Mouse (Mus musculus): Measurements from ENCODE around the gene Ptgir. TPM values are rescaled to one million over a fixed set of nuclear protein-coding genes. Genes with fewer than 3 reads are reported as not detected.

Ptgir gene
- polyA plus RNA-seq, 1 experiment from 2014 or later, result 0.83 TPM

DNA sequence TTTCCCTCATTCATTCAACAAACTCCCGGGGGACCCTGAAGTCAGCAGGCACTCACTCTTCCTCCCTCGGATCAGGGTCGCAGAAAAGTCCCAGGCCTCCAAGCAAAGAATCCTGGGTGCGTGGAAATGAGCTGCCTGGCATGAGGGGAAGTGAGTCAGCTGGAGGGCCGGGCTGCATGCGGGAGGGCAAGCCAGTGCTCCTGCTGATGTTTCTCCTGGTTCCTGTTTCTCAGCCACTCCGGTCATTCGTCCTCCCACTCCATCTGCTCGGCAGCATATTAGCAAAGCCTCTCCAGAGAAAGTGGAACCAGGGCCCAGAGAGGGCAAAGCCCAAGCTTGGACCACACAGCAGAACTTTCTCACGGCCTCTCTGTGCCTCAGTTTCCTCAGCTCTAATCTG lies 3.6 kb downstream of the Ptgir start:
- Histone ChIP-seq H3K9me3 (no peaks in the 10 kb centered on the region), H3K4me2 (no peak overlapping the region), H3K27me3 (no peaks in the 10 kb centered on the region), H3K36me3 (peaks cover 11% of the 10 kb centered on the region), H3K4me3 (no peak overlapping the region), H3K27ac (no peak overlapping the region), H3K4me1 (replicated peaks) (peaks cover 49% of the 10 kb centered on the region), H3K9ac (peak overlapping the region; percentile 49; the same call in 1 of the 2 replicates)
- no peak for ATAC-seq (ENCODE audit: low FRiP score)
- 52% methylated on average over 10 of the region's 10 CpGs for WGBS

DNA sequence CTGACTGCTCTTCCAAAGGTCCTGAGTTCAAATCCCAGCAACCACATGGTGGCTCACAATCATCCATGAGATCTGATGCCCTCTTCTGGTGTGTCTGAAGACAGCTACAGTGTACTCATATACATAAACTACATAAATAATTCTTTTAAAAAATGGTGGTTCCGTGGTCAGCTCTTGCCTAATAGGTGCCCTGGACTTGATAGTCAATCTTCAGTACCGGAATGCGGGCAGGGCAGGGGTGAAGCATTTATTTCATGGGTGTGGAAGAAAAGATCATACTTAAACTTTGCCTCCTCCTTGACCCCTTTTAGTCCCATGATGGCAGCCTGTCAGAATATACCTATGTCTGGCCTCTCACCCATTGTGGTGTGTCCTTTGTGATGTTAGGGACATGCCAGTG lies 5.6 kb downstream of the Ptgir start:
- peaks cover 31% of the 10 kb centered on the region for H3K36me3 ChIP-seq
- no peaks in the 10 kb centered on the region for H3K9me3 ChIP-seq
- peak overlapping the region; percentile 14; the same call in 1 of the 2 replicates for H3K27ac ChIP-seq
- H3K4me1 ChIP-seq (replicated peaks), result peaks cover 44% of the 10 kb centered on the region
- no peak for ATAC-seq (ENCODE audit: low FRiP score)
- H3K9ac ChIP-seq, result no peak overlapping the region
- no peak overlapping the region for H3K4me2 ChIP-seq
- no peaks in the 10 kb centered on the region for H3K27me3 ChIP-seq
- WGBS, result 95% methylated on average over 3 of the region's 3 CpGs
- no peak overlapping the region for H3K4me3 ChIP-seq

DNA sequence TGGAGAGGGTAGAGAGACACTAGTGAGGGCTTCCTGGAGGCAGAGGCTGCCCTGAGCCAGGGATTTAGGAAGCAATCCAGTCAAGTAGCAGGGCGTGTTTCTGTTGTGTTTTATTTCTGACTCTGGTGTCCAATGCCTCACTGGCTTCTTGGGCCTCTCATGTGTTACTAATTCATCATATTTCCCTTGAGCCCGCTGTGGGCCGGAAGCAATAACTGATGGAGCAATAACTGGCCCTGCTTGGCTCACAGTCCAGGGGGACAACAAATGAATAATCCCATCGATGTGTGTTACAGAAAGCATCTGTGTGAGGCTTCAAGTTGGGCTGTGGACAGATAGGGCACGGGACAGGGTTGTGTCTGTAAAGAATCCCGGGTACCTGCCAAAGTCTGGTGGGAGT lies 6.1 kb downstream of the Ptgir start:
- Histone ChIP-seq H3K27ac (peak overlapping the region; percentile 14; the same call in 1 of the 2 replicates), H3K4me2 (no peak overlapping the region), H3K4me1 (replicated peaks) (peaks cover 49% of the 10 kb centered on the region), H3K36me3 (peaks cover 36% of the 10 kb centered on the region), H3K9ac (no peak overlapping the region), H3K27me3 (no peaks in the 10 kb centered on the region), H3K9me3 (no peaks in the 10 kb centered on the region), H3K4me3 (no peak overlapping the region)
- ATAC-seq (ENCODE audit: low FRiP score), result no peak
- 47% methylated on average over 6 of the region's 6 CpGs for WGBS

DNA sequence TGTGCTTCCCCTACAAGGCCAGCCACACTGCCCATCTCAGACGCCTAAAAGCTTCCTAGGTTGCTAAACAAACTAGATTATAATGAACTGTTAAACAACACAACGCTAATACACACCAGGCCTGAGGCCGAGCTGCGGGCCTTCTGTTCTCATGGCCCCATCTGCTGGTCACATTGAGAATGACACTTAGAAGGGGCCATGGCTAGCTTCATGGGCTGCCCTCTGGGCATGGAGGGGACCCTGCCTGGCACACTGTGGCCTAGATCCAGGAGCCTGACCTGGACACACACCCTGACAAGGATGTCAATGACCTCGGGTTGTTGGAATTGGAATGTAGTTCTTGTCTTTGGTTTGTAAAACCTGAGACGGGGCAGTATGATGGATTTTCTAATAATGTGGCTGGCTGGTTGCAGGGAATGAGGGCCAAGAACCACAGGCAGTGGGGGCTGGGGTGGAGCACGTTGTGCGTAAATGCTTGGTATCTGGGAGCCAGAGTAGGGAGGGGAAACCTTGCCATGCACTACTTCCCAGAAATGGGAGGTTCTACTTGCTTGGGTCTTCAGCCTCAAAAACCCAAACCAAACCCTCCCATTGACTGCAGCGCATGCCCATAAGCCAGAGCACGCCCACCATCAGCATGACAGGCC lies 7.6 kb downstream of the Ptgir start:
- H3K4me2 ChIP-seq, result no peak overlapping the region
- H3K27me3 ChIP-seq, result no peaks in the 10 kb centered on the region
- no peaks in the 10 kb centered on the region for H3K9me3 ChIP-seq
- 42% methylated on average over 10 of the region's 10 CpGs for WGBS
- H3K9ac ChIP-seq, result no peak overlapping the region
- H3K4me3 ChIP-seq, result no peak overlapping the region
- H3K4me1 ChIP-seq (replicated peaks), result peaks cover 53% of the 10 kb centered on the region
- ATAC-seq (ENCODE audit: low FRiP score), result peak; percentile 43
- peak overlapping the region; percentile 55; the same call in 1 of the 2 replicates for H3K27ac ChIP-seq
- H3K36me3 ChIP-seq, result peaks cover 51% of the 10 kb centered on the region

DNA sequence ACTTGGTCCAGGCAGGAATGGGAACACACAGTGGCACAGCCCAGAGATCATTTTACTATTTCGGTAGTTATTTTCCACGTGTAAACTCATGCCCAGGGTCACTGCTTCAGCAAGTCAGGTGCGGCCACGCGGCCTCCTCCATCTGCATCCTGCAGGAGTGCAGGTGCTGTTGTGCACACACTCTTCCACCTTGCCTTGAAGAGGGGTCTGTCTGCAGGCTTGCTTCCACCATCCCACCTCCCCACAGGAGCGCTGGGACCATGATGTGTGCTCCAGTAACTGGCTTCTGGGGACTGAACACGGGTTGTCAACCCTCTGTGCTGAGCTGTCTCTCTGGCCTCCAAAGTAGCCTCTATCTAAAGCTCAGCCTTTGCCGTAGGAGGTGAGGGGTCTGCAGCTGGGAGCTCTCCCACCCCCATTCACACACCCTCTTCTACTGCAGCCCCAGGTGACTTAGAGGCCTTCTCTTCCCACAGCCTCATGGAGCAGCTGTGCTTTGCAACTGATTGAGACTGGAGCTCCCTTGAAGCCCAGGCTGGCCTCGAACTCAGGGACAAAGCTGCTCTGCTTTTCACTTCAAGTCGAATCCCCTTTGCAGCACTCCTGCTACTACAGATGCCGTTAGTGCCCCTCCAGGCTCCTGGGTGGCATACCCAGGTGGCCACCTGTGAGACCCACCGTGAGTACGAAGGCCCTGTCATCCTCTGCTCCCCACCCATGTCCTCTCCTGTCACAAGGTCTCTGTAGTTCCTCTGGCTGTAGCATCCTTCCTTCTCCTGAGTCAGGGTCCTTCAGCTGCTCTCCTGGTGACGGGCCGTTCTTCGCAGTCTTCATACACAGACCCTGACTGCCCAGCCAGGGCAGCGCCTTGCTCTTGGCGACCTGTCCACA lies 8.4 kb downstream of the Ptgir start:
- H3K36me3 ChIP-seq, result peaks cover 59% of the 10 kb centered on the region
- no peak overlapping the region for H3K4me2 ChIP-seq
- H3K4me1 ChIP-seq (replicated peaks), result peaks cover 54% of the 10 kb centered on the region
- no peaks in the 10 kb centered on the region for H3K27me3 ChIP-seq
- ATAC-seq (ENCODE audit: low FRiP score), result no peak
- H3K9me3 ChIP-seq, result no peaks in the 10 kb centered on the region
- H3K4me3 ChIP-seq, result no peak overlapping the region
- H3K9ac ChIP-seq, result no peak overlapping the region
- peak overlapping the region; percentile 55; the same call in 1 of the 2 replicates for H3K27ac ChIP-seq
- WGBS, result 86% methylated on average over 18 of the region's 18 CpGs

DNA sequence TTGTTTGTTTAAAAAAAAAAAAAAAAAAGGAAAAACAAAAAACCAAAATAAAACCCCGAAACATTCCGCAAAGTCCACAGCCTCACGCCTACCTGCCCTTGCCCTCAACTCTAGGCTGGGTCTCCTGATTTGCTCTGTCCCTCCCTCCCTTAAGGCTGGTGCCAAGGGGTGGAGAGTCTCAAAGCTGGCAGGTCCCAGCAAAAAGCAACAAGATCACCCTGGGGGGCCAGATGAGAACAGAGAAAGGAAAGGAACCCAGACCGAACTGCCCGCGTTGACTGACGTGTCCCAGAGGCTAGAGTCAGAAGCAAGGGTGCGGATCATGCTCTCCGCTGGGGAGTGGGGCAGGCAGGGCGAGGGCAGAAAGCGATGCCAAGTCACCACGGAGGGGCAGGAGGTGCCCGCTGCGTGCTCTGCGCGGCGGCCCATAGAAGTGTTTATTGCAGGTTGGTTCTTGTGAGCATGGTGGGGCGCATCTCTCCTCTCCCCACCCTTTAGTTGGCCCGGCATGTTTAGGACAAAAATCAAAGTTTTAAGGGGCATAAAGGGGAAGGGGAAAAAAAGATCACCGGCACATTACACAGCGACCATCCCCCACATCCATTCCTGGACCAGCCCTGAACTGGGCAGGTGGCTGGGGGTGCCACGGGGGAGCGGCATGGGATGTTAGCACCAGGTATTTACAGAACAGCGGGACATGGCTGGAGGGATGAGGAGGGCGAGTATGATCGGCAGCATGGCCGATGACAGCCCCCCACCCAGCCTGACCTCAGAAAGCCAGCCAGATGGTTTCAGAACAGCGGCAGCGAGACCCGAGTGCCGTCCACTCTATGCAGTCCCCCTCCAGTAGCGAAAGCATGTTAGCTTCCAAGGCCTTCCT lies 9.4 kb downstream of the Ptgir start:
- Histone ChIP-seq H3K27ac (no peak overlapping the region), H3K4me3 (no peak overlapping the region), H3K4me1 (replicated peaks) (peaks cover 64% of the 10 kb centered on the region), H3K9ac (no peak overlapping the region; the same call in 1 of the 2 replicates), H3K27me3 (no peaks in the 10 kb centered on the region), H3K4me2 (no peak overlapping the region), H3K9me3 (no peaks in the 10 kb centered on the region), H3K36me3 (peaks cover 64% of the 10 kb centered on the region)
- 91% methylated on average over 32 of the region's 32 CpGs for WGBS
- ATAC-seq (ENCODE audit: low FRiP score), result no peak

DNA sequence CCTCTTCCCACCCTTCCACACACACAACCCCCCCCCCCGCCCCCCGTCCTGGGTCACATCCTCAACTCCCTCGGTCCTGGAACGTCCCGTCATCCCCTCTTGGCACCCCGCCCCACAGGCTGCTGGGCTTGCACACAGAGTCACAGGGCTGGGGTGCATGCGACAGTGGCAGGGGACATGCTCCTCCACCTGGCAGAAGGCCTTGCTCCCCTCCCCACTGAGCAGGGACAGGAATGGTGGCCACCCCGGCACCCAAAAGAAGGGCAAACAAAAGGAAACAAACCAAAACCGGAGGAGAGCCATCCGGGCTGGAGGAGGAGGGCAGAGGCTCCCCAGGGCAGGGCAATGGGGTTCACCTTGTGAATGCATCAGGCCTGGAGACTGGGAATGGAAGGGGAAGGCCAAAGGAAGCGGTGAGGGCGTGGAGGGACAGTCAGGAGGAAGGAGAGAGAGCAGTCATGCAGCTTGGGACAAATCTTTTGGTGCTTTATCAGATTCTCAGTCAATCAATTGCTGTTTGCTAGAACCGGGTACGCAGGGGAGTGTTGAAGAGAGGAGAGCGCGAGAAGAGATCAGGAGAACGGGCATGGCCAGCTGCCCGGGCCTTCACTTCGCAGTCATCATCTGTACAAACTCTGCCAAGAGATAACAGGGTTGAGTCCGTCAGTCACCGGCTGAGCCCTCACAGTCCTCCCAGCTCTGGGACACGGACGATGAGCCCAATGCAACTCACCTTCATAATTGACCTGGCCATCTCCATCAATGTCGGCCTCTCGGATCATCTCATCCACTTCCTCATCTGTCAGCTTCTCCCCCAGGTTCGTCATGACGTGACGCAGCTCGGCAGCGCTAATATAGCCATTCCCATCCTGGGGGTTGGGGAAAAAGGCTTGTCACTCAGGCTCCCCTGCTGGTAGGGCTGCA lies 10.3 kb downstream of the Ptgir start:
- H3K36me3 ChIP-seq, result peaks cover 70% of the 10 kb centered on the region
- H3K4me1 ChIP-seq (replicated peaks), result peaks cover 73% of the 10 kb centered on the region
- ATAC-seq (ENCODE audit: low FRiP score), result no peak
- no peak overlapping the region for H3K27ac ChIP-seq
- H3K9me3 ChIP-seq, result no peaks in the 10 kb centered on the region
- whole genome bisulfite sequencing, result 81% methylated on average over 29 of the region's 30 CpGs
- H3K27me3 ChIP-seq, result no peaks in the 10 kb centered on the region
- no peak overlapping the region for H3K4me2 ChIP-seq
- no peak overlapping the region; the same call in 1 of the 2 replicates for H3K9ac ChIP-seq
- H3K4me3 ChIP-seq, result no peak overlapping the region

DNA sequence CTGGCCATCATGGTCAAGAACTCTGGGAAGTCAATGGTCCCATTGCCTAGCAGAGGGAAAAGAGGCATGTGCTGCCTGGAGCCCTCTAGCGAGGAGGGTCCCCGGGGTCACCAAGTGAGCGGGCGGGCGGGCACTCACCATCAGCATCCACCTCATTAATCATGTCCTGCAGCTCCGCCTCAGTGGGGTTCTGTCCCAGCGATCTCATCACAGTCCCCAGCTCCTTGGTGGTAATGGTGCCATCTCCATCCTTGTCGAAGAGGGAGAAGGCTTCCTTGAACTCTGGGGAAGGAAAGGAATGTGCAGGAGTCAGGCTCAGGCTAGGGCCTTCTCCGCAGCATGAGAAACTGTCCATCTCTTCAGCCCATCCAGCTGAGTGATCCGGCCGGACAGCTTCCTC lies 11.2 kb downstream of the Ptgir start:
- peak overlapping the region; percentile 53; the same call in 1 of the 2 replicates for H3K9ac ChIP-seq
- ATAC-seq (ENCODE audit: low FRiP score), result no peak
- peaks cover 76% of the 10 kb centered on the region for H3K4me1 ChIP-seq (replicated peaks)
- peaks cover 70% of the 10 kb centered on the region for H3K36me3 ChIP-seq
- H3K27me3 ChIP-seq, result no peaks in the 10 kb centered on the region
- 56% methylated on average over 11 of the region's 11 CpGs for WGBS
- H3K27ac ChIP-seq, result no peak overlapping the region
- H3K4me3 ChIP-seq, result no peak overlapping the region
- no peaks in the 10 kb centered on the region for H3K9me3 ChIP-seq
- no peak overlapping the region for H3K4me2 ChIP-seq

DNA sequence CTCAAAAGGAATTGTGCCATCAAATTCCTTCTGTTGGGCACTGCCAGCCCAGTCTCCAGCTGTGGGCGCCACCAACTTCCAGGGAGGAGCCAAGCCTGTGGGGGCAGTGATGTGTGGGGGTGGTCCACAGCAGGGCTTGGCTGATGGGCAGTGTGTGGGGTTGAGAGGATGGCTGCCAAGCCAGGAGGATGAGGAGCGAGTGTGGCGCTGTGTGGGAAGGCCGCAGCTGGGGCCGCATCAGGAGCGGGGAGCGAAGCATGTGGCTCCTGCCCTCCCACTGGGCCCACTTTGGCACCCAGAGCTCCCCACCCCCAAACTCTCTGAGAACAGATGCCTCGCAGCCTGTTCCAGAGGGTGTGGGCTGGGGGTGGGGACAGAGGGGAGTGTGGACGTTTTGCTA lies 11.7 kb downstream of the Ptgir start:
- Histone ChIP-seq H3K4me3 (no peak overlapping the region), H3K27me3 (no peaks in the 10 kb centered on the region), H3K4me1 (replicated peaks) (peaks cover 74% of the 10 kb centered on the region), H3K9ac (peak overlapping the region; percentile 53), H3K36me3 (peaks cover 70% of the 10 kb centered on the region), H3K4me2 (0 out of 2 replicates have a peak overlapping the region, but pooled peaks have one; percentile 2), H3K27ac (peak overlapping the region; percentile 55), H3K9me3 (no peaks in the 10 kb centered on the region)
- ATAC-seq (ENCODE audit: low FRiP score), result no peak
- 37% methylated on average over 9 of the region's 9 CpGs for WGBS

DNA sequence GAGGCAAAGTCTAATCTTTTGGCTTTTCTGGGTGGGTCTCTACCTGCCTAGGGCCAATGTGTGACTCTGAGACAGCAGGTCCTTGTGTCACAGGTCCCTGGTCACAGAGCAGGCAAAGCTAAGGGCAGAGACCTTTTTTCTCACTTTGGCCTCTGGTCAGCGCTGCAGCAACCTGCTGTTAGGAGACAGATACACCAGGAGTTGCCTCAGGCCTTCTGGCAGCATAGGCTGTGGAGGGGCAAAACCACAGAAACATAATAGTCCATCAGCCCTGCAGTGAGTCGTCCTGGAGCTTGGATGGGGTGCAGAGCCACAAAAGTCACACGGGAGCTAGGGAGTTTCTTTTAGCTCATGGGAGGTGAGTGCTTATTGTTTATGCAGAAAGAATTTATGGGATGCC lies 12.4 kb downstream of the Ptgir start:
- 70% methylated on average over 3 of the region's 3 CpGs for WGBS
- Histone ChIP-seq H3K27ac (peak overlapping the region; percentile 55), H3K9me3 (no peaks in the 10 kb centered on the region), H3K9ac (peak overlapping the region; percentile 55), H3K4me3 (no peak overlapping the region), H3K4me1 (replicated peaks) (peaks cover 67% of the 10 kb centered on the region), H3K36me3 (peaks cover 70% of the 10 kb centered on the region), H3K27me3 (no peaks in the 10 kb centered on the region), H3K4me2 (no peak overlapping the region)
- no peak for ATAC-seq (ENCODE audit: low FRiP score)

All from hindbrain, embryonic 13.5 days (tissue).